Mouse (Mus musculus) testis, postnatal 10 days (tissue): ENCODE data around the gene Tmem38b.
"Not testable (repeated sequence)": the region's sequence is repeated elsewhere in the genome, so short reads cannot be mapped to it uniquely, and the experiment has no call there.

ENCODE experiments used
- DNase-seq: peaks from one replicate; pipeline ENCODE4 v3.0.0; 2021; ENCODE audit warnings: low spot score

Gene Tmem38b

GRCm38 (mm10) chr4:53825821-53826605, at the start of gene Tmem38b:
TSS of gene Tmem38b (plus strand) at chr4:53826045.
- peak; percentile 91 for DNase-seq

GRCm38 (mm10) chr4:53781396-53781795, 44.4 kb upstream of the Tmem38b start:
- no peak for DNase-seq

GRCm38 (mm10) chr4:53782216-53783070, 43.4 kb upstream of the Tmem38b start:
- no peak for DNase-seq

GRCm38 (mm10) chr4:53785746-53786398, 40.0 kb upstream of the Tmem38b start:
- DNase-seq = no peak

- DNase-seq = no peak
Observed at GRCm38 (mm10) chr4:53786851-53787250, 39.0 kb upstream of the Tmem38b start.

GRCm38 (mm10) chr4:53789346-53789745, 36.5 kb upstream of the Tmem38b start:
- DNase-seq = no peak

GRCm38 (mm10) chr4:53794257-53794966, 31.4 kb upstream of the Tmem38b start:
- DNase-seq = peak; percentile 3

- peak; percentile 12 for DNase-seq
Observed at GRCm38 (mm10) chr4:53795086-53795485, 30.8 kb upstream of the Tmem38b start.

- peak; percentile 5 for DNase-seq
Observed at GRCm38 (mm10) chr4:53795706-53796105, 30.1 kb upstream of the Tmem38b start.

GRCm38 (mm10) chr4:53796865-53797772, 28.7 kb upstream of the Tmem38b start:
- DNase-seq = no peak

GRCm38 (mm10) chr4:53798896-53799676, 26.8 kb upstream of the Tmem38b start:
- no peak for DNase-seq

GRCm38 (mm10) chr4:53799753-53800152, 26.1 kb upstream of the Tmem38b start:
- no peak for DNase-seq

GRCm38 (mm10) chr4:53803674-53804073, 22.2 kb upstream of the Tmem38b start:
- peak; percentile 11 for DNase-seq

GRCm38 (mm10) chr4:53806428-53806827, 19.4 kb upstream of the Tmem38b start:
- not testable (repeated sequence) for DNase-seq

- DNase-seq = no peak
Observed at GRCm38 (mm10) chr4:53818320-53818719, 7.5 kb upstream of the Tmem38b start.

- DNase-seq = peak; percentile 47
Observed at GRCm38 (mm10) chr4:53823697-53824096, 2.1 kb upstream of the Tmem38b start.

GRCm38 (mm10) chr4:53824831-53825230, 1.0 kb upstream of the Tmem38b start:
- no peak for DNase-seq

- no peak for DNase-seq
Observed at GRCm38 (mm10) chr4:53826641-53827248, 900 bp downstream of the Tmem38b start.

GRCm38 (mm10) chr4:53827869-53828268, 2.0 kb downstream of the Tmem38b start:
- DNase-seq = no peak
